Comparison of ENCODE assay signal across 16 mouse cellular contexts in genomic region chr17:83375848-83376247, GRCm38 (mm10).
"Had no signal": no experiment of that assay in that cellular context is flagged by ENCODE, and none has a peak within 500 bp of the region (broad histone marks: within the 10 kb centered on the region; RNA-seq: fewer than 3 reads in every experiment).

No protein-coding gene starts in this region.

- ATAC-seq: liver, postnatal 0 days; midbrain, embryonic 16.5 days had no signal

- H3K36me3 ChIP-seq: midbrain, embryonic 12.5 days; neural tube, embryonic 13.5 days; neural tube, embryonic 15.5 days; stomach, embryonic 15.5 days had no signal

- H3K27ac ChIP-seq: midbrain, embryonic 10.5 days; midbrain, embryonic 12.5 days; neural tube, embryonic 13.5 days; neural tube, embryonic 15.5 days; stomach, embryonic 15.5 days; stomach, postnatal 0 days had no signal

- DNase-seq: liver, postnatal 0 days; lung, embryonic 14.5 days; lung, postnatal 10 days; lung, postnatal 4 days; midbrain, embryonic 14.5 days; right cerebral cortex, postnatal 14 days; thymus, adult 2 months; thymus, postnatal 25 days had no signal

- H3K9ac ChIP-seq: liver, postnatal 0 days; lung, embryonic 14.5 days; midbrain, embryonic 12.5 days; neural tube, embryonic 13.5 days; neural tube, embryonic 15.5 days; stomach, embryonic 15.5 days had no signal

- H3K4me3 ChIP-seq: midbrain, embryonic 10.5 days; midbrain, embryonic 12.5 days; myocyte; neural tube, embryonic 13.5 days; neural tube, embryonic 15.5 days; stomach, embryonic 15.5 days had no signal

- H3K9me3 ChIP-seq: midbrain, embryonic 10.5 days; midbrain, embryonic 12.5 days; neural tube, embryonic 13.5 days; neural tube, embryonic 15.5 days; stomach, embryonic 15.5 days had no signal

- H3K4me2 ChIP-seq: lung, embryonic 14.5 days; midbrain, embryonic 12.5 days; neural tube, embryonic 13.5 days; neural tube, embryonic 15.5 days; stomach, embryonic 15.5 days had no signal

- H3K27me3 ChIP-seq: midbrain, embryonic 12.5 days; neural tube, embryonic 13.5 days; neural tube, embryonic 15.5 days; stomach, embryonic 15.5 days had no signal
